Mouse (Mus musculus): ENCODE data around the gene Ggnbp2.

The Ggnbp2 gene

DNA sequence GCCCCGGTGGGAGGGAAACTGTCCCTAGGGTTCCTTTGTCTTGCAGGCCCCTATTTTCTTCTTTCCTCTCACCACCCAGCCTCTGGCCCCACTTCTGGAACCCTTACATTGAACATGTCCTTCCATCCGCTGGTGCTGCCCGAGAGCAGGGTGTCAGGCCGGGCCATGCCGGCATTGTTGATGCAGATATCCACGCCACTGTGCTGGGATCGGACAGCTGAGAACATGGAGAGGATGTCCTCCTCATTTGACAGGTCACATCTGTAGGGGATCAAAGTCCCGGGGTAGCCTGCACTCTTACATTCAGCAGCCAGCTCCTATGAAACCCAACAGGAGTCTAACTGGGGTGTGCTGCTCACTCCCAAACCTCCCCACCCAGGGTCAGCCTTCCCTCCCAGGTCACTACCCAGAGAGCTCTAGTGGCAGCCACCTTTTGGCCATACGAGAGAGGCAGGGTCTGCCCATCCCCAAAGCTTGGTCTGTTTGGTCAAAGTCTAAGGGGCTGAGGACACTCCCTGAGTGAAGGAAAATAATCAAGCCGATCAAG is 45.3 kb downstream of the Ggnbp2 start:
- no peak for DNase-seq (ENCODE audit: low read depth)

DNA sequence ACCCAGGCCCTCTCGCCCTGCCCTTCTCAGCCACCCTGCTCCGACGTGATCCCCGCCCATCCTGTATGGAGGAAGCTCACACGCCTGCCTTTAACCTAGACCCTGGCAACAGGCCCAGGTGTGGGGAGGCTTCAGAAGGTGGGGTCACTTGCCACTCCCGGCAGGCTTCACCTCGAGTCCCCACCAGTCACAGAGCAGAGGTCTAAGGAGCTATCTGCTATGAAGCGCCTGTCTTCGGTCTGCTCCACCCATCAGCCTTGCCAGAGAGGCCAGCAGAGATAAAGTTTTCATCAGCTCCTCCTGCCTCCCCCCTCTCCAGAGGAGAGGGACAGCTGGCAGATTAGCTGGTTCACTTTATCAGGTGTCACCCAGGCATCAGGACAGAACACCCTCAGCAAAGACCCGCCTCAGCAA is 47.1 kb downstream of the Ggnbp2 start:
- DNase-seq (ENCODE audit: low read depth) = no peak

DNA sequence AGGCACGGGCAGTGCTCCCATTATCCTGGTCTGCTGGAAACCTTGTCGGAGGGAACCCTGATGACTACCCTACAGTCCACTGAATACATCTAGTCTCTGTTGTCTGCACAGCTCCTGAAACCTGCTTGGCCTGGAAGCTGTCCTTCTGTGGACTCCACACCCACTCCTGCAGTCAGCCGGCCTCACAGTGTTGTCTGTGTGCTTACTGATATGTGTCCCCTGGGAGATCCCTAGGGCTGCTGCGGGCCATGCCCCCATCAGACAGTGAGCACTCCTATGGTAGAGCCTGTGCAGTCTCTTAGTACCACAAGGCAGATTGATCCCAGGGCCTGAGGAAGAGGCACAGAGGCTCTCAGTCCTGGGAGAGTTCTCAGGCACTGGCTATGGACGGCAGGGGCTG is 48.1 kb downstream of the Ggnbp2 start:
- DNase-seq (ENCODE audit: low read depth) = no peak

DNA sequence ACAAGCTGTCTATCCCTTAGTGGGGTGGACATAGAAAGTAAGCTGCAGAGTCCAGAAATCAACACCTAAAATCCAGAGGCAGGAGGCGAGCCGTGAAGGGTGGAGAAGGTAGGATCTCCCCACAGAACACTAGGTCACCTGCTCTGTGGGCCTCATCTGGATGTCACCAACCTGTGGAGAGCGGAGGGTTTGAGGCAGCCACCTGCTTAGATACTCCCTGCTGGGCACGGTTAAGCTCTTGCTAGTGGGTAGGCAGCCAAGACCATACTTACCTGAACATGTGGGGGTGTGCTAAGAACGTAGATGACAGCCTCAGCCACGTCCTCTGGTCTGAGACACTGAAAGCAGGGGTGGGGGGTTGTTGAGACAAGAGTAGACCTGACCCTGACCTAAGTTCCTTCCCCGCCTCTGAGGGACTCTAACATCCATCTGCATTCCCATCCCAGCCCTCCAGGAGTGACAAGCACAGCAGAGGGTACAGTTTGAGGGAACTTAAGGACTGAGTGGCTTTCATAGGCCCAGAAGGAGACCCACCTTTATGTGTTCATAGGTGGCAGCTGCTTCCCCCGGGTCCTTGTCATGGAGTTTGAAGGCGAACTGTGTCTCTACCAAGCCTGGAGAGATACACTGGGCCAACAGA is 49.4 kb downstream of the Ggnbp2 start:
- no peak for DNase-seq (ENCODE audit: low read depth)

DNA sequence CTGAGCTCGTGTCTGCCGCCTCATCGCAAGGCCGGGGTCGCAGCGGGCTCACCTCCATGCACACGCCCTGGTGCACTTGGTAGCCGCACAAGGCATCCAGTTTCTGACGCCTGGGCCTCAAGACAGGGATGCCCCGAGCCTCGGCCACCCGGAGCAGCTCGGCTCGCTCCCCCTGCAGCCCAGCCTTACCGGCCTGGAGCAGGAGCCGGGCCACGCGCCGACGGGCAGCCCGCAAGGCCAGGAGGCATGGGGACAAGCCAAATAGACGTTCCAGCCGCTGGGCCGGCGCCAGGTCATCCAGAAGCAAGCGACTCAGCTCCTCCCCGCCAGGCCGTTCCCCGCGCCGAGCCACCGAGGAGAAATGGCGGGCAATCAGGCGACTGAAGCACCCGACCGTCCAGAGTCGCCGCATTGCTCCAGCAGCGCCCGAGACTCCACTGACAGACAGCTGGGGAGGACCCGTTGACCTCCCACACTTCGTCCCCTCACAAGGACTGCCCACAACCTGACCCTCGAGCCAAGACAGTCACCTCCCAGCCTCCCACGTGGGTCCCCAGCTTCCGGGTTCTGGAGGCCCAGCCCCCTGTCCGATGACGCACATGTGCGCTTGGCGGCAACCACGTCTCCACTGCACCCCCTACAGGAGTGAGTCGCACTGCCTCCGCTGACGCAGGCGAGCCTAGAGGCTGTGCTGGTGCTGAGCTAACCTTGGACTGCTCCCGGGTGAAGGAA is 51.5 kb downstream of the Ggnbp2 start, which contains the start of gene Mrm1:
Mrm1 (minus strand) TSS at position 555 of the 732 bp plus-strand sequence.
- DNase-seq (ENCODE audit: low read depth) = peak; percentile 97

DNA sequence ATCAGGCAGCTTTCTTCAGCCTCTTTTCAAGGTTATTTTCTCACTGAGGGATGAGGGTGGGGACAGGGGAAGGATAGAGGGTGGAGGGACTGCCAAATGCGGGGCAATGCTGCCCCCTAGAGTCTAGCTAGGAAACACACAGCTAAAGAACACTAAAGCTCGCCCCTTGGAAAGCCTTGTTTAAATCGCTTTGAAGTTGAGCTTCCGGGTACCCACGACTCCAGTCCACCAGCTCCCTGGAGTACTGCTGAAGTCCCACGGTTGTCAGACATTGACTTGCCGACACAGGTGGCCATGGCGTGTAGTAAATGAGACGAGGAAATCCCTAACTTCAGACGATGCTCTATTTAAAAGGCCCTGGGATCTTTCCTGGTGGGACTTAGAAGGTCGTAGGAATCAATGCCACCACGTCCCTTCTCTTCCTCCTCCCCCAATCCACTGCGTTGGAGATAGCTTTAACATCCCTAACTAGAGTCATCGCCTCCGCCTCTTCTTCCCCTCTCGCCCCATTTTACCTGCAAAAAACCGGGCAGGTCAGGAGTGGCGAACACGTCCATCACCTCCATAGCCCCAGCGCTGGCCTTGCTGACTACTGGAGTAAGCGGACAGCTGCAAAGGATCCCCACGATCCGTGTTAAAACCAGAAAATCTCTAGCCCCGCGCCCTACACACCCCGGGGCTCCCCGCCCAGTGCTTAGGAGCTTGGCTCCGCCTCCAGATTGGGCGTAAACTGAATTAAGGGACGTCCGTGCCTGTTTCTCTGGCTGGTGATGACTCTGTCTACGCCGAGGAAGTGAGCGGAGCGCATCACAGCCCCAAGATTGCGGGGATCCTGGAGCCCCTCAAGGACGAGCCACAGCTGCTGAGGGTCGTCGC is 52.3 kb downstream of the Ggnbp2 start:
- DNase-seq (ENCODE audit: low read depth) = peak; percentile 92

DNA sequence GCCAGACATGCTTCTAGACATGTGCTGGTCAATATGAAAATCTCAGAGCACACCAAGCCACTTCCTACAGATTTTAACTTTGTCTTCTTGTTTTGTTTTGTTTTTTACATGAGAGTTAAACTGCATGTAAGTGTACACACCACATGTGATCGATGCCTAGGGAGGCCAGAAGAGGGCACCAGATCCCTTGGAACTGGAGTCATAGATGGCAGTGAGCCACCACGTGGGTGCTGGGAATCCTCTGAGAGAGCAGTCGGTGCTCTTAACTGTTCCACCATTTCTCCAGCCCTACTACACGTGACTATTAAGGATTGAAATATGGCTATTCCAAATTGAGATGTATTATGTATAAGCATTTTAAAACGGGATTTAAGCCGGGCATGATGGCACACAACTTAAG is 53.3 kb downstream of the Ggnbp2 start:
- DNase-seq (ENCODE audit: low read depth) = peak; percentile 46

DNA sequence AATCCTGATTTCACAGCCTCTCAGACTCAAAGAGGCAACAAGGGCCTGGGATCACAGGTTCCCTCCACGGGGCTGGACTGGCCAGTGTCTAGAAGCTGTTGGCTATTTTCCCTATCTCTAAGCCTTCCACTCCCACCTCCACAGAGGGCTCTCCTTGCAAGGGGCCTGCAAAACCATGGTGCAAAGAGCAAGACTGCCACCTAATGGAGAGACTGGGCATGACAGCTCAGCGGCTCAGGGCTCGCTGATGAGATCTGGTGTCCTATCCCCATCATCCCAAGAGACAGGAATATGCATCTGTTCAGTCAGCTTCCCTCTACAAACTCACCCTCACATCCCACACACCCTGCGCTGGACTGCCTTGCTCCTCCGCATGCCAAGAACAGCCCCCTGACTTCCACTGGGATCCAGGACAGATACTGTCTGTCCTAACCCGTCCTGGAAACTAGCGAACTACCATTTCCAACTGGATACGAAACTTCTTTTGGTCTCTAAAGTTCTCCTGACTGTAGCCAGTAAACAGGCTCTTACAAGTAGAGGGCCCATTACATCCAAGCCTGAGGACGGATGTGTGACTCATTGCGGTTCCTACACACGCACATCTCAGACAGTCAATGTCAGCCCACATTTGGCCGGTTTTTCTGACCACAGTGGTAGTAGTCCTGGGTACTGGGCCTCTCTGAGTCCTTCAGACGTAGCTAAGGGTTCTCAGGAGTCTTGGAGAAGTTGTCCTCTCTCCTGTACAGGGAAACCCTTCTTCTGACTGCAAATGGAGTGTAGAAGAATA is 56.7 kb downstream of the Ggnbp2 start:
- peak; percentile 89 for DNase-seq (ENCODE audit: low read depth)

DNA sequence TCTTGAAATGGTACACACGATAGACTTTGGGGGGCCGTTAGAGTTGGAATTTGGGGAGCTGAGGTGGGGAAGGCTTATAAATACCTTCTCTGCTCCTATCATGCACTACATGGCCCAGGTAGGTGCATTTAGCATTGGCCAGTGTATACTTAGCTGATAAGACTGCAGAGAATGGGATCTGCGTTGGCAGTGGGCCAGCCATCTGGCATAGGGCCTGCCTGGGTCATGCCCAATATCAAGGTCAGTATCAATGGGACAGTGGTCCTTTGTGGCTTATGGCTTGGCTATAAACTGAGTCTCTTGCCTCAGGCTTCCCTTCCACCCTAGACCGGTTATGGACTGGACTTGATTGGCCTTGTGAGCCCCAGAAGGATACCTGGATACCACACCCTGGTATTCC is 66.2 kb downstream of the Ggnbp2 start:
- DNase-seq (ENCODE audit: low read depth) = no peak

DNA sequence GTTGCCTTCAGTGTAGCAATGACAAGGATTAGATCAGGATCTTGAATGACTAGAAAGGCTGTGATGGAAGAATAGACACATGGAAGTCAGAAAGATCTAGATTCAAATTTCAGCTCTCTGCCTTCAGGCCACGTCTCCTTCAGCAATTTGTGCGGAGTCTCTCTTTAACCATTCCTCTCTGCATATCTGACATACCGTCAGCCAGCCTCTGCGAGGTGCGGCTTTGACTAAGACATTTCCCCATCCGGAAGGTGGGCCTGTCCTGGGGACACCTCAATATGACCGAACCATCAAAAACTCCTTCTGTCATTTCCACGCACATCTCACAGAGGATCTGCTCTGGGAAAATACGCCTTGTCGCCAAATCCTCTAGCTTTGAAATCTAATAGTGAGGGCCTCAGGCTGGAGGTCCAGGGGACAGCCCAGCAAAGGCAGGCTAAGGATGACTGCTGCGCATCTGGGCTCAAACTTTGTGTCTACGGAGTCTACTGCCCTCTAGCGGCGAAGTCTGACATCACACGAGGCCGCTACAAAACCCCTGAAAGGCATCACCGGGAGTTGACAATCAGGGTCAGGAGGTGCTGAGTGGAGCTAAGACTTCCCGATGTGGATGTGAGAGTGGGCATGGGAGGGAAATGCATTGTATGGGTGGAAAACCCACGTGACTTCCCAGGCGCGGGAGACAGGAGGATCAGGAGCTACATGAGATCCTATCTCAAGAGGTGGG is 72.8 kb downstream of the Ggnbp2 start:
- DNase-seq (ENCODE audit: low read depth) = peak; percentile 83

DNA sequence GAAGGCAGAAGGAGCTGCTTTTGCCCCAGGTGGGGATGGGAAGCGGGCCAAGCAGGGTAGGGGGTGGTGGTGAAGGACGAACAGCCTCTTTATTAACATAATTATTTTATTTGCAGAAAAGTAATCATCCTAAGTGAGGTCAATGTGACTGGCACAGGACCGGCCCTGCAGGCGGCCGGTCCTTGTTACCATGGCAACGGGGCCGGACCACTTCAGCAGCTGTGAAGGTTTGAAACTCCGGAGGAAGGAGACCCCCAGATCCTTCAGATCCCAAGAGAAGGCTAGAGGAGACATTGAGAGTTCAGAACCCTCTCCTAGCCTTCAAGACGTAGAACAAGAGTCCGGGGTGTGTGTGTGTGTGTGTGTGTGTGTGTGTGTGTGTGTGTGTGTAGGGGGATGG is 73.6 kb downstream of the Ggnbp2 start:
- DNase-seq (ENCODE audit: low read depth) = no peak

DNA sequence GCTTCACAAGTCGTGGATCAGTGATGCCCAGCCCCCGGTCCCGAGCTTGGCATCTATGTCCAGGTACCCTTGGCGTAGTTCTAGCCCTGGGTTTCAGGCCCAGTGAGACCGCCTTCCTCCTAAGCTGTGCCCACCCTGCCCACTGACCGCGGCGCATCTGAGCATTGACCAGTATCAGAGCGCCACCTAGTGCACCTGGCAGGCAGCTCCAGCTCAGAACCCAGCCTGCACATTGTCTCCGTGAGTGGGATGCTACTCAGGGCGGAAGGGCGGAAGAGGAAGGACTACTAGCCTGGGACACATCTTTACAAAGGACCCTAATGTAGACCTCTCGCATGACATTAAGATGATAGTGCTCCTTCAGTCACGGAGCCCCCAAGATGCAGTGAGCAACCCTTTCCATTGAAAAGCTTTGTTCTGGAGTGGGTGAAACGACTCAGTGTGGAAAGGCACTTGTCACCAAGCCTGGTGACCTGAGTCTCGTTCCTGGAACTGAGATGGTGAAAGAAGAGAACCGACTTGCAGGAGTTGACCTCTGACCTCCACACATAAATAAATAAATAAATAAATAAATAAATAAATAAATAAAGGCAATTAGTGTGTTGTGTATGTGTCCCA is 76.0 kb downstream of the Ggnbp2 start:
- no peak for DNase-seq (ENCODE audit: low read depth)

DNA sequence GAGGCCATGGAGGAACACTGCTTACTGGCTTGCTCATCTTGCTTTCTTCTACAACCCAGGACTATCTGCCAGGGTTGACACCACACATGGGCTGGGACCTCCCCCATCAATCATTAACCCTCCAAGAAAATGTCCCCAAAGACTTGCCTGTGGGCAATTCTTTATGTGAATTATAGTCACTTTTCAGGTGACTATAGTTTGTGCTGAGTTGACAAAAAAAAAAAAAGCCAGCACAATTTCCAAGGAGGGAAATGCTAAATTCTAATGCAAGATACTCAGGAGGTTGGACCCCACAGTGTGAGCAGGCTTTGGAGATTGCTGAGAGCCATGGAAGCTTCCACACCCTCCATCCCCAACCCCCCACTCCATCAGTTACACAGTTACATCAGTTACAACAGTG is 77.1 kb downstream of the Ggnbp2 start:
- DNase-seq (ENCODE audit: low read depth) = no peak

DNA sequence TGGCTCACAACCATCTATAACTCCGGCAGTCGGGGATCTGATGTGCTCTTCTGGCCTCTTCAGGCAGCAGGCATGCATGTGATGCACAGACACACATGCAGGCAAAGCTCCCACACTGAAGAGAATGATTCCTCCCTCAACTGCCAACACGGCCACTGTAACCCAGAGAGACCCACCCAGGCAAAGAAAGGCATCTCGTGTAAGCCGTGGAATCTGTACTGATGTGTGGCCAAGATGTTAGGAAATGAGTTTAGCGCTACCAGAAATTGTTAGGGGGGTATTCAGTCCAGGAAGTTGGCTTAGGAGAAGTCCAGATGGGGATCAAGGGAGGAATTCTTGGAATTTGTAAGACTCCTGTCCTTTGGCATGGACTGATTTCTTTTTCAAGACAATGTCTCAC is 80.2 kb downstream of the Ggnbp2 start:
- DNase-seq (ENCODE audit: low read depth) = no peak

Measured in naive thymus-derived CD4-positive, alpha-beta T cell, adult 2 months (primary cell).